Mouse (Mus musculus): ENCODE measurements at regions not wholly inside any gene's neighbourhood (a gene's known extent, or its start where the extent isn't known, plus 50 kb on each side); places are given as distances from the start of the nearest gene placed in this dataset.

- Histone ChIP-seq H3K9ac (ENCODE audit: low read depth, low read length) (no peak overlapping the region), H3K4me3 (ENCODE audit: low read length) (no peak overlapping the region), H3K9me3 (ENCODE audit: control insufficient read depth, low read length) (no peaks in the 10 kb centered on the region), H3K36me3 (ENCODE audit: control insufficient read depth, insufficient read depth, low read length) (no peaks in the 10 kb centered on the region), H3K27me3 (replicated peaks; ENCODE audit: control insufficient read depth, insufficient read depth, low read length) (no peaks in the 10 kb centered on the region), H3K4me1 (ENCODE audit: control insufficient read depth, insufficient read depth, low read length) (no peaks in the 10 kb centered on the region), H3K27ac (ENCODE audit: low read length) (no peak overlapping the region), H3K4me2 (ENCODE audit: low read depth, low read length) (no peak overlapping the region)
- 61% methylated on average over 8 of the region's 8 CpGs for WGBS
- no peak for ATAC-seq
Measured at GRCm38 (mm10) chr13:53825957-53826580, 229.4 kb downstream of the Drd1 start.

DNA sequence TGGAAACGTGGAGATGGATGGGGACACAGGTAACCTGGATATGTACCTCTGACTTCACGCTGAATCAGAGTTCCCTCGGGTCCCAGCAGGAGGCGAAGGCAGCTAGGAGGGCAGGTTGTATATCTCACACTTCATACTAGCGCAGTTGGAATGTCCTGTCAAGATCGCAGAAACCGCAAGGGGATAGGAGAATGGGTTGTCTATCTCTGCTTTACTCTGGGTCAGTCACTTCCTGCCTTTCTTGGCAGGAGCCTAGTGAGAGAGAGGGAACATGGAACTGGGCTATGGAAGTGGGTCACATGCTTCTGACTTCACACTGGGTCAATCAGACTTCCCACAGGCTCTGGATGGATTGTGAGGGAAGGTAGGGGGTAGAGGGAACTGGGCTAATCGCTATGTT is 233.4 kb downstream of the Drd1 start:
- no peak overlapping the region for H3K4me3 ChIP-seq (ENCODE audit: low read length)
- H3K27me3 ChIP-seq (replicated peaks; ENCODE audit: control insufficient read depth, insufficient read depth, low read length): no peaks in the 10 kb centered on the region
- no peaks in the 10 kb centered on the region for H3K4me1 ChIP-seq (ENCODE audit: control insufficient read depth, insufficient read depth, low read length)
- H3K9ac ChIP-seq (ENCODE audit: low read depth, low read length): no peak overlapping the region
- no peaks in the 10 kb centered on the region for H3K36me3 ChIP-seq (ENCODE audit: control insufficient read depth, insufficient read depth, low read length)
- no peak overlapping the region for H3K4me2 ChIP-seq (ENCODE audit: low read depth, low read length)
- H3K9me3 ChIP-seq (ENCODE audit: control insufficient read depth, low read length): no peaks in the 10 kb centered on the region
- WGBS: 85% methylated on average over 8 of the region's 8 CpGs
- ATAC-seq: no peak
- H3K27ac ChIP-seq (ENCODE audit: low read length): no peak overlapping the region

DNA sequence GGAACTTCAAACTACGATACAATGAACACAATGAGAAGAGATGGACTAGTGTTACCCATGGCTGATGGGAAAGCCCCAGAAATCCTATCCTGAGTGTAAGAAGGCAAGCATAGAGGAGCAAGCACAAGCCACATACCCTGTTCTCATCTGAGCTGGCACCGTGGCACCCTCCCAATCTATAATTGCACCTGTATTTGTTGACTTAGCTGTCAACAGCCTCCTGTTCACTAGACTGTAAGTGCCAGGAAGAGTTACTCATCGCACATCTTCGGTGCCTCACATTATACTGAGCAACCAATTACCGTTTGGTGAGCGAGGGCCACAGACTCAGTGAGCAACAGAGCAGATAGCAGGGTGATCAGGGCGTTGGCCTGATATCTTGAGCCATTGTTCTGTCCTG is 239.9 kb downstream of the Drd1 start:
- H3K36me3 ChIP-seq (ENCODE audit: control insufficient read depth, insufficient read depth, low read length): no peaks in the 10 kb centered on the region
- H3K4me3 ChIP-seq (ENCODE audit: low read length): no peak overlapping the region
- H3K4me1 ChIP-seq (ENCODE audit: control insufficient read depth, insufficient read depth, low read length): no peaks in the 10 kb centered on the region
- H3K27ac ChIP-seq (ENCODE audit: low read length): no peak overlapping the region
- ATAC-seq: no peak
- H3K9ac ChIP-seq (ENCODE audit: low read depth, low read length): no peak overlapping the region
- H3K4me2 ChIP-seq (ENCODE audit: low read depth, low read length): no peak overlapping the region
- 83% methylated on average over 7 of the region's 7 CpGs for whole genome bisulfite sequencing
- no peaks in the 10 kb centered on the region for H3K27me3 ChIP-seq (replicated peaks; ENCODE audit: control insufficient read depth, insufficient read depth, low read length)
- H3K9me3 ChIP-seq (ENCODE audit: control insufficient read depth, low read length): no peaks in the 10 kb centered on the region

DNA sequence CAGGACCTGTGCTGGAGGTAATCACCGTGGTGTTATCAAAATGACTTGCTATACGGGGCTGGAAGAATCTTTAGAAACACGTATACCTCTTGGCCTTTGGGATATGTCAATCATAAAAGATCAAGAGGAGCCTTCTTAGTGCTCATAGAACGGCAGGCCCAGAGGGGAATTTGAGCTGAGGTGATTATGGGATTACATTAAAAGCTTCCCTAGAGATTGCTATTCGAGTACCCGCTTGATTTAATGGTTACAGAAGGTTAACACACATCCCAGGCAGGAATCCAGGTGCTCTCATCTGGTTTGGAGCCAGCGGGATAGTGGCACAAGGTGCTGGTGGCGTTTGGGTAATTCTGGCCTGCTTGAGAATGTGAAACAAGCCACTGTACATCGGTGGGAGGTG is 241.4 kb downstream of the Drd1 start:
- H3K27me3 ChIP-seq (replicated peaks; ENCODE audit: control insufficient read depth, insufficient read depth, low read length): no peaks in the 10 kb centered on the region
- no peaks in the 10 kb centered on the region for H3K9me3 ChIP-seq (ENCODE audit: control insufficient read depth, low read length)
- 73% methylated on average over 9 of the region's 9 CpGs for WGBS
- H3K4me2 ChIP-seq (ENCODE audit: low read depth, low read length): no peak overlapping the region
- no peak for ATAC-seq
- no peaks in the 10 kb centered on the region for H3K36me3 ChIP-seq (ENCODE audit: control insufficient read depth, insufficient read depth, low read length)
- no peak overlapping the region for H3K9ac ChIP-seq (ENCODE audit: low read depth, low read length)
- H3K27ac ChIP-seq (ENCODE audit: low read length): no peak overlapping the region
- no peak overlapping the region for H3K4me3 ChIP-seq (ENCODE audit: low read length)
- no peaks in the 10 kb centered on the region for H3K4me1 ChIP-seq (ENCODE audit: control insufficient read depth, insufficient read depth, low read length)

- no peaks in the 10 kb centered on the region for H3K27me3 ChIP-seq (replicated peaks; ENCODE audit: control insufficient read depth, insufficient read depth, low read length)
- ATAC-seq: no peak
- WGBS: 36% methylated on average over 4 of the region's 4 CpGs
Measured at GRCm38 (mm10) chr13:53811862-53812261, 243.6 kb downstream of the Drd1 start.

DNA sequence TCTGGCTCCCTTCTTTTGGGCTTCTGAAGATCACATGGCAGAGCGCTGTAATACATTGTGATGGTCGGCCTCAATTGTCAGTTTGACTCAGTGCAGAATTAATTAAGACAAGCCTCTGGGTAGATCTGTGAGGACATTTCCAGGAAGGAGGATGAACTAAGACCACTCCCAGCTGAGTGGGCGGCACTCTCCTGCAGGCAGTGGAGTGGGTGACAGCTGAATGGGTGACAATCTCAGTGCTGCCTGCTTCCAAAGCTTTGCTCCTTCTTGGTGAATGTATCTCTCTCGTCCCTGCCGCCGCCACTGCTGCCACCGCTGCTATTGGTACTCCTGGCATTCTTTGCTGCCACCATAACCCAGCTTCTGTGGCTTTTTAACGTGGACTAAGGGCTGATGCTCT is 244.4 kb downstream of the Drd1 start:
- Histone ChIP-seq H3K36me3 (ENCODE audit: control insufficient read depth, insufficient read depth, low read length) (no peaks in the 10 kb centered on the region), H3K4me1 (ENCODE audit: control insufficient read depth, insufficient read depth, low read length) (no peaks in the 10 kb centered on the region), H3K27ac (ENCODE audit: low read length) (no peak overlapping the region), H3K4me2 (ENCODE audit: low read depth, low read length) (no peak overlapping the region), H3K4me3 (ENCODE audit: low read length) (no peak overlapping the region), H3K9me3 (ENCODE audit: control insufficient read depth, low read length) (no peaks in the 10 kb centered on the region), H3K27me3 (replicated peaks; ENCODE audit: control insufficient read depth, insufficient read depth, low read length) (no peaks in the 10 kb centered on the region), H3K9ac (ENCODE audit: low read depth, low read length) (no peak overlapping the region)
- no peak for ATAC-seq
- 80% methylated on average over 8 of the region's 8 CpGs for WGBS

More at GRCm38 (mm10) chr13:53811862-53812261, 243.6 kb downstream of the Drd1 start:
- H3K27ac ChIP-seq (ENCODE audit: low read length): no peak overlapping the region
- H3K4me2 ChIP-seq (ENCODE audit: low read depth, low read length): no peak overlapping the region
- no peak overlapping the region for H3K4me3 ChIP-seq (ENCODE audit: low read length)
- H3K9me3 ChIP-seq (ENCODE audit: control insufficient read depth, low read length): no peaks in the 10 kb centered on the region
- H3K36me3 ChIP-seq (ENCODE audit: control insufficient read depth, insufficient read depth, low read length): no peaks in the 10 kb centered on the region
- no peak overlapping the region for H3K9ac ChIP-seq (ENCODE audit: low read depth, low read length)
- no peaks in the 10 kb centered on the region for H3K4me1 ChIP-seq (ENCODE audit: control insufficient read depth, insufficient read depth, low read length)

DNA sequence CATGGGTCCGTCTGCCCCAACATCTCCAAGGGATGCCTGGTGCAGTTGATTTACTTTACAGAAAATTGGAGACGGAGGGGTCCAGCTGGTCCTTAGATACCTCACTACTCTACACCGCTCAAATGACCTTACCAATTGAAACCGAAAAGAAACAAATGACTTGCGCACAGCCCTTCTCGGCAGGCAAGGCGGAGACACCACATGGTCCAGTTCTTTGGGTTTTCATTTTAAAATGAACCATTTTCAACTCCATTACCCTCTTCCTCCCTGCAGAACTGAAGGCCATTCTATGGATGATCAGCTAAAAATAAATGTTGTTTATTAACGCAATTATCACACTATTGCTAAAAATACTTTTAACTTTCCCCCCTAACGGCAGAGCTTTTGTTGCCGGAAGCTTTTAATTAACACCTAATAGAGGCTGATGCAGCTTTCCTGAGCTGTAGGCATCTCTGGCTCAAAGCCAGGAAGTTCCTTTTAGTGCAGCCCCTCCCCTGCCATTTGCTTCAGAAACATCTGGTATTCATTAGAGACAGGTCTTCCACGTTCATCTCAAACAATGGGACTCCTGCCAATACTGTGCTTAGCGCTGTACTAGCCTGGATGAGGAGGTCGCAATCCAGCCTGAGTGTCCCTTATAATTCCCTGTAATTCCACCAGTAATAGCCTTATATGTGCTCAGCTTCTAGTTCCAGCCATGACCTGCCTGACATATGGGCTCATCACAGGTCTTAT is 247.5 kb downstream of the Drd1 start:
- no peak overlapping the region for H3K4me3 ChIP-seq (ENCODE audit: low read length)
- WGBS: 48% methylated on average over 13 of the region's 13 CpGs
- H3K9me3 ChIP-seq (ENCODE audit: control insufficient read depth, low read length): no peaks in the 10 kb centered on the region
- no peak overlapping the region for H3K9ac ChIP-seq (ENCODE audit: low read depth, low read length)
- no peaks in the 10 kb centered on the region for H3K36me3 ChIP-seq (ENCODE audit: control insufficient read depth, insufficient read depth, low read length)
- no peaks in the 10 kb centered on the region for H3K4me1 ChIP-seq (ENCODE audit: control insufficient read depth, insufficient read depth, low read length)
- no peaks in the 10 kb centered on the region for H3K27me3 ChIP-seq (replicated peaks; ENCODE audit: control insufficient read depth, insufficient read depth, low read length)
- no peak overlapping the region for H3K27ac ChIP-seq (ENCODE audit: low read length)
- no peak overlapping the region for H3K4me2 ChIP-seq (ENCODE audit: low read depth, low read length)
- ATAC-seq: no peak

DNA sequence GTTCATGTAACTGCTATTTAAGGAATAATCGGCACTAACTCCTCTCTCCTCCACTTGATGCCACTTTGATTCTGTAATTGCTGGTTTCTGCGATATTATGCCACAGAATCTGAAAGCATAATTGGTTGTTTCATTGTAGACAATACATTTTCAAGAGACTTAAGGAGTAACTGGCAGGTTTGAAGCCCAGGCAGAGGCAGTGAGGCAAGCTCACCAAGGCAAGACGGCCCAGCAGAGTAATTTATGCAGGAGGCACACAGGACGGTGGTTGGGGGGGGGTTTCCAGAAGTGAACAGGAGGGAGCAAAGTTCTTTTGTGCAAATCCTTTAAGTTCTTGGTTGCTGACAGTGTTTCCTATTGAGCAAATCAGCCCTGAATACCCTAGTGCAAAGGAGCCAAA is 249.6 kb downstream of the Drd1 start:
- no peak for ATAC-seq
- Histone ChIP-seq H3K4me1 (ENCODE audit: control insufficient read depth, insufficient read depth, low read length) (no peaks in the 10 kb centered on the region), H3K36me3 (ENCODE audit: control insufficient read depth, insufficient read depth, low read length) (no peaks in the 10 kb centered on the region), H3K9me3 (ENCODE audit: control insufficient read depth, low read length) (no peaks in the 10 kb centered on the region), H3K4me3 (ENCODE audit: low read length) (no peak overlapping the region), H3K27ac (ENCODE audit: low read length) (no peak overlapping the region), H3K27me3 (replicated peaks; ENCODE audit: control insufficient read depth, insufficient read depth, low read length) (no peaks in the 10 kb centered on the region), H3K9ac (ENCODE audit: low read depth, low read length) (no peak overlapping the region), H3K4me2 (ENCODE audit: low read depth, low read length) (no peak overlapping the region)
- WGBS: 69% methylated on average over 4 of the region's 4 CpGs

- H3K36me3 ChIP-seq (ENCODE audit: control insufficient read depth, insufficient read depth, low read length): no peaks in the 10 kb centered on the region
- no peaks in the 10 kb centered on the region for H3K4me1 ChIP-seq (ENCODE audit: control insufficient read depth, insufficient read depth, low read length)
- WGBS: 80% methylated on average over 5 of the region's 5 CpGs
- H3K27me3 ChIP-seq (replicated peaks; ENCODE audit: control insufficient read depth, insufficient read depth, low read length): no peaks in the 10 kb centered on the region
- no peaks in the 10 kb centered on the region for H3K9me3 ChIP-seq (ENCODE audit: control insufficient read depth, low read length)
- H3K4me2 ChIP-seq (ENCODE audit: low read depth, low read length): no peak overlapping the region
- no peak overlapping the region for H3K9ac ChIP-seq (ENCODE audit: low read depth, low read length)
- ATAC-seq: no peak
- no peak overlapping the region for H3K4me3 ChIP-seq (ENCODE audit: low read length)
- no peak overlapping the region for H3K27ac ChIP-seq (ENCODE audit: low read length)
Measured at GRCm38 (mm10) chr13:53800978-53801377, 254.5 kb downstream of the Drd1 start.

DNA sequence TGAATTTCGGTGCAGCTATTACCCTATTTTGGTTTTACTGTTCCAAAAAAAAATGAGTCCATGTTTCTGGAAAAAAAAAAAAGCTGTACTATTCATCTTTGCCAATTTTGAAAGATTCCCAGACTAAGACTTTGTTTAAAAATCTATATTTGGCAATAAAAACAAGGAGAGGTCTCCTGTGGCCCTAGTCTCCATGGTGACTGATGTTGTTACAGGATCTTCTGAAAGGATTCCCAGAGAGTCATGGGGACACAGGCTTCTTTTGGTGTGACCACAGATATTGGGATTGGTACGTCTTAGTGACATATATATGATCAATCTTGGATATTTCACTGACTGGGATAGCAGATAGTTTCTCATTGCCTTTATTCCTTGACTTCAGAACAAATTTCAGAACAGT is 266.7 kb downstream of the Drd1 start:
- no peak overlapping the region for H3K4me2 ChIP-seq (ENCODE audit: low read depth, low read length)
- no peak for ATAC-seq
- no peaks in the 10 kb centered on the region for H3K27me3 ChIP-seq (replicated peaks; ENCODE audit: control insufficient read depth, insufficient read depth, low read length)
- no peaks in the 10 kb centered on the region for H3K4me1 ChIP-seq (ENCODE audit: control insufficient read depth, insufficient read depth, low read length)
- no peak overlapping the region for H3K27ac ChIP-seq (ENCODE audit: low read length)
- H3K4me3 ChIP-seq (ENCODE audit: low read length): no peak overlapping the region
- H3K9ac ChIP-seq (ENCODE audit: low read depth, low read length): no peak overlapping the region
- no peaks in the 10 kb centered on the region for H3K9me3 ChIP-seq (ENCODE audit: control insufficient read depth, low read length)
- WGBS: 60% methylated on average over 2 of the region's 2 CpGs
- H3K36me3 ChIP-seq (ENCODE audit: control insufficient read depth, insufficient read depth, low read length): no peaks in the 10 kb centered on the region
